Mouse (Mus musculus) v-Abl transformed pro-B cells (cell line): Measurements from ENCODE around the gene Foxn3.

Experiments used
- in situ Hi-C, 2 experiments: fragments of 400-800 bp; cut with MboI; formaldehyde crosslinking; loops; one replicate each; pipeline ENCODE4 v1.15.1; 2025; ENCODE audit not compliant: unreplicated experiment in 2 of 2

Gene Foxn3

DNA sequence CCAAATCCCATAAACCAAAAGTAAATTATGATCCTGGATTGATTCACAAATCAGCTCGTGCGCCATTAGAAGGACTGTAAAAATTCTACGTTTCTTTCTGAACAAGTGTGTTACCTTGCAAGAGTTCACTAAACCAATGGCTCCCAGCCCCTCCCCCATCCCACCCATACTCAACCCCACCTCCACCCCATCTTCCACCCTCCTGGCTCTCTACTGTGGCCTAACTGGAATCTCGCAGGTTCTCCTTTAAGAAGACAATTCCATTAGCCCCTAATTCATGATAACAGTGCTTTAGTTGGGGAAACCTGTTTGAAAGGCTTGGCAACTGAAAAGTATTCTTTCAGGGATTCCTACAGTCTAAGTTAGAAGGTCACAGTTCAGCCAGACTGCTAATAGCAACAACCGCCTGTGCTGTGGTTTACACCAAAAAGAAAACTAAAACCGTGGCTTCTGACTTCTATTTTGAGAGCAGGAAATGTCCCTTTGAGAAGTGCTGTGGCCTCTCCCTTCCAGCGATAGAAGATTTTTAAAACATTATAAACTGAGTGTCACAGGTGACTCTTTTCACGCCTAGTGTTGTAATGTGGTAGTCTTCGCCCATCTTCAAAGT, 1.0 kb upstream of the Foxn3 start:
- in situ Hi-C loops: loop anchor here (5.0 to 10.0 kb wide), 4 partner anchors 157 to 273 kb away; no protein-coding TSS in a partner anchor

DNA sequence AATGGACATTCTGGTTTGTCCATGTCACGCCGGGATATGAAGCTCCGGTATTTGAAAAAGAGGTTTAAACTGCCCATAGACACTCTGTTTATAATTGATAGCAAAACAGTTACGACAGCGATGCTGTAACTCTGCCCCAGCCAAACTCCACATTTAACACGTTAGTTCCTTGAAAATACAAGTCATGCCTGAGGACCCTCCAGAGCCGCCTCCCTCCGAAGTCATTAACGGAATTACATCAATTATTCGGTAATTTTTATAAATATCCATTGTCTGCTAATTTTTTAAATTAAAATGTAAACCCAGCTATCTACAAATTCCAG, 554 bp downstream of the Foxn3 start:
- in situ Hi-C loops: loop anchor here (5.0 to 10.0 kb wide), 4 partner anchors 156 to 274 kb away; no protein-coding TSS in a partner anchor

GRCm38 (mm10) chr12:99562073-99562866, 1.1 kb downstream of the Foxn3 start:
- in situ Hi-C loops: loop anchor here (5.0 to 10.0 kb wide), 4 partner anchors 155 to 275 kb away; no protein-coding TSS in a partner anchor

DNA sequence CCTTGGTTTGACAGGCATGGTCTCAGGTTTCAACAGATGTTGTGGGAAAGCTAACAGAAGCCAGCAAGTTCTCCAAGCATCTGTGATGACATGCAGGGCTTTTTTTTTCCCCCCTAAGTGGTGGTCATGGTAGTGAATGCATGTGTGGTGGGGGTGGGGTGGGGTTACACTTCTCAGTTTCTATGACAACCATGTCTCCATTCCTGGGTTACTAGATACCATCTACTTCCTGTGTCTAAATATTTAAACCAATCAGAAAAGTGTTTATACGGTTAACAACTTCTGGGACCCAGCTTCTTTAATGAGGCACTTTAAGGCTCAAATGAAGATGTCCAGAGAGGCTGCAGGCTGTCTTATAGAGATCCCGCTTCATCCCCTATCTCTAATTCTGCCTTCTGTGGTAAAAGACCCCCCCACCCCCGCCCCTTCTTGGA, 2.0 kb downstream of the Foxn3 start:
- in situ Hi-C loops: loop anchor here (5.0 to 10.0 kb wide), 4 partner anchors 154 to 276 kb away; no protein-coding TSS in a partner anchor

GRCm38 (mm10) chr12:99560701-99561332, 2.6 kb downstream of the Foxn3 start:
- in situ Hi-C loops: loop anchor here (5.0 to 10.0 kb wide), 4 partner anchors 154 to 276 kb away; no protein-coding TSS in a partner anchor

DNA sequence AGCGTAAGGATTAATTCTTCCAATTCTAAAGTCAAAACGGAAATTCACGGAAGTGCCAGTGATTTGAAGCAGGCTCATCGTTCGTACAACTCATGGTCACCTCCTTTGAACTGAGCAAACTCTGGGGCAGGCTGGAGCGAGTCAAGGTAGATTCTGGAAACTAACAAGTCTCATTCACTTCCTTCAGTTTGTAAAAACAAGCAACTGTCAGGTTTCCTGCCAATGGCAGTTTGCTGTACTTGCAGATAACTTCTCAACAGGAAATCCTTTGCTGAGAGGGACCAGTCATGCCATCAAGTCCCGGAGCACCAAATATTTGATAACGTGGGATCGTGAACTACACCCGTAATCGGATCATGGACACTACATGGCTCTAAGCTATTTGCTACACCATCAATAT, 3.9 kb downstream of the Foxn3 start:
- in situ Hi-C loops: no loop called here

- in situ Hi-C loops: no loop called here
Measured at GRCm38 (mm10) chr12:99558476-99558875, 4.9 kb downstream of the Foxn3 start.

DNA sequence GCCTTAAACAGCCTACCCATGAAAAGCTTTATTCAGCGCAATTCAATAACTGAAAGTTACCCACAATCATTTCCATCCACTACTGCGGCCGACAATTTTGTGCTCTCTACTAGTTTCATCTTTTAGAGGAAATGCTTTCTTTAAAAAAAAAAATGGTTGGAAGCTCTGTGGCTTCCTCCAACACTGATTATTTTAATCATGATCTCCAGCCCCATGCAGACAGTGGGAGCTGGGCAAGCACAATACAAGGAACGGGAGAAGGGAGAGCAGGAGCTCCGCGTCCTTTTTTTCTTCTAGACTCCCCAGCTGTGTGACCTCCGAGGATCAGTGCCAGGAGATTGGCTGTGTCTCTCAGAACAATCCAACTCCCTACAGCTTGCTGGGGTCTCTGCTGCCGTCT, 5.9 kb downstream of the Foxn3 start:
- in situ Hi-C loops: no loop called here

GRCm38 (mm10) chr12:99550629-99551028, 12.8 kb downstream of the Foxn3 start:
- in situ Hi-C loops: no loop called here

GRCm38 (mm10) chr12:99549811-99550210, 13.6 kb downstream of the Foxn3 start:
- in situ Hi-C loops: no loop called here

DNA sequence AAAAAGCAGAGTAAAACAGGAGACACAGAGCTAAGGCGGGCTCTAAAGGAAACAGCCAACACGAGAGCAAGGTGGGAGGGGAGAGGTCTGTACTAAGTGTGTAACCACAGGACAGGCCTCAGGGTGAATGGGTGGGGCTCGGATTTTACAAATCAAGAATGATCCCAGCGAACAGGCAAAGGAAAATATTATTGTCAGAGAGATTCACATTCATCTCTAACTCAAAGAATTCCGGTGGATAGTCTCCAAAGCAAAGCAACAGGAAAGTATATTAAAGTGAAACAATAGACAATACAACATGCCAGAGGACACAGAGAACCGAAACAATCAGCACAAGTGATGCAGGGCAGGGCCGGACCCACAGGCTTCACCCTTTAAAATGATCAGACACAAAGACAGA, 15.0 kb downstream of the Foxn3 start:
- in situ Hi-C loops: no loop called here

DNA sequence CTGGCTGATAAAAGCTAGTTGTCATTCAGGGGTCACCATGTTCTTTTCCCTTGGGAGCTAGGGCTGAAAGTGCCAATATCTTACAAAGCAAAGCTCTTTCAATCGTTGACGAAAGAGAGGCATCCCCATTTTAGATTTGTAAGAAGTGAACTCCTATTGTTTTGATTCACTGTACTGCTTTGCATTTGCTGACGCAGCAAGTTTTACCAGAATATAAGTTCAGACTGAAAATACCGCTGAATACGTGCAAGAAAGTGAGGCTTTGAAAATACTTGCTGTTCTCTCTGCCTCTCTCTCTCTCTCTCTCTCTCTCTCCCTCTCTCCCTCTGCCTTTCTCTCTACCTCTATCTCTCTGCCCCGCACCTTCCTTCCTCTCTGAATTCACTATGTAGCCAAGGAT, 16.1 kb downstream of the Foxn3 start:
- in situ Hi-C loops: no loop called here

GRCm38 (mm10) chr12:99545270-99545770, 18.1 kb downstream of the Foxn3 start:
- in situ Hi-C loops: no loop called here

DNA sequence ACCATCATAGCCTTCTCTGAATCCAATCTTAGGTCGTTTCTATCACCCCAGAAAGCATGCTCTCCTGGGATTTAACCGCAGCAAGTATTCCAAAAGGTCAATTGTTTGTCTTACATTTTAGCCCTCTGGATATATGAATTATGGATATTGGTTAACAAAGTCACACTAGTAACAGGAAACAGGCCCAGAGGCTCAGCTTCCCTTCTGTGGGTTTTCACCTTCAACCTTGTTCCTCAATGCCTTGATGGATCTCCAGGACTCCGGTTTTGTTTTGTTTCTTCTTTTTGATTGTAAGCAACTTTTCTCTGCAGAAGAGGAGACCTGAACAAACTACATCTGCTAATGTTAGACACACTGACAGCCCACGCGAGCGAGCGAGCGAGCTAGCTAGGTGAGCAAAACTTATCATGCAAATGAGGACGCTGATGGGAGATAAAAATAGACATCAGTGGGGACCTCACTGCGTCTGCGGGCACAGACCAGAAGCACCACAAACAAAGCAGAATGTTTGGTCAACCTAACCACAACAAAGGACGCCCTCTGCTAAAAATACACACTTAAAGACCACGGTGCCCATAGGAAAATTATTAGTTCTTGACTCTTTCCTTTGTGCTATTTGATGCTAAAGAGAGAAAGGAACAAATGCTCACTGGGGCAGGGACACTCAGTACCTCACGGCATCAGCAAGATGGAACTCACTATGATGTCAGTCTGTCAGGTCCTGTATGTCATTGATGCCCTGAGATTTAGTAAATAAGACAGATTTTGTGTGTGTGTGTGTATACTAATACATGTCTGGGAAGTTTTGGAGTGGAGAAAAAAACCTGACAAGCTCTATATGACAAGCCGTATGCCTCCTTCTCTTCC, 18.9 kb downstream of the Foxn3 start:
- in situ Hi-C loops: no loop called here

GRCm38 (mm10) chr12:99543421-99544195, 19.8 kb downstream of the Foxn3 start:
- in situ Hi-C loops: no loop called here

DNA sequence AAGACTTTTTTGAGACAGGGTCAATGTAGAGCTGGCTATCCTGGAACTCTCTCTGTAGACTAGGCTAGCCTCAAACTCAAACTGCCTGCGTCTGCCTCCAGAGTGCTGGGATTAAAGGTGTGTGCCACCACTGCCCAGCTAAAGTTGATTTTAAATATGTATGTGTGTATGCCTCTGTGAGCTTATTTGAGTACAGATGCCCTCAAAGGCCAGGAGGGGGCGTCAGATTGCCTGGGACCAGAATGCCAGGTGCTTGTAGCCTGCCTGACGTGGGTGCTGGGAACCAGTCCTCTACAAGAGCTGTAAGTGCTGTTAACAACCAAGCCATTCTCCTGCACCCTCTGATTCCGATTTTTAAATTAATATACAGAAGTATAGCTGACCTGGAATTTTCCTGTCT, 23.2 kb downstream of the Foxn3 start:
- in situ Hi-C loops: no loop called here

DNA sequence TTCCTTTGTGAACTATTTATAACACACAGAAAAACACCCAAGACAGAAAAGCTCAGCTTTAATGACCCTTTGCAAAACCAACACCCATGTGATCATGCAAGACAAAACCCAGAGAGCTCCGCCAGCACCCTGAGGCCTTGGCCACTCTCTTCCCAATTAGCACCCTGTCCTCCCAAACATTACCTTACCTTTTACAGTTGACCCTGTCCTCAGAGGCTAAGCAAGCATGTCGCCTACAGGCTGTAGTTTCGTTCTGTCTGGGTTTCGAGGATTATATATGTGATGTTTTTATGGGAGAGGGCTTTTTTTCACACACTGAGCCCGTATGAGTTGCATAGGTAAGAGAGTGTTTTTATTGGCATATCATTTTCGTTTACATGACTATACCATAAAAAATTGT, 26.1 kb downstream of the Foxn3 start:
- in situ Hi-C loops: no loop called here

DNA sequence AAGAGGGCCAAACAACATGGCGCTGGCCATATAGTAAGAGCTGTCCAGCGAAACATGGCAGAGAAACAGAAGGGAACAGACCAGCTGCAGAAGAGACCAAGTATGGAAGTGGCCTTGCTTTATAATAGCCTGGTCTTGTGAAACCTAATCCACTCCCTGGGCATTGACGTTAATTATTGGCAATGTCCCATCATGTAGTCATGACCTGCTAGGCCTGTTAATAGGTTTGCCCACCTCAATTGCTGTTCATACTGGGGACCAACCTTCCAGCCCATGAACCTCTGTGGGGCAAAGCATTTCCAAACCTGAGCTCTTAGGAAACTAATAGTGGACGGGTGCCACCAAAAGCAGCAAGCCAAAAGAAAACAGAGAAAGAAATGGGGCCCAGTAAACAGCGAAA, 27.0 kb downstream of the Foxn3 start:
- in situ Hi-C loops: no loop called here

GRCm38 (mm10) chr12:99532342-99532741, 31.0 kb downstream of the Foxn3 start:
- in situ Hi-C loops: no loop called here
